Mouse (Mus musculus): Measurements from ENCODE around the gene Gm4767. TPM values are rescaled to one million over a fixed set of nuclear protein-coding genes. Genes with fewer than 3 reads are reported as not detected.

Gm4767 gene
- 6.3 TPM for polyA plus RNA-seq (2017; shearing (Covaris generic))

GRCm38 (mm10) chr10:81811899-81812298 lies at the start of gene Gm4767:
Gm4767 (plus strand) TSS chr10:81812186.

DNA sequence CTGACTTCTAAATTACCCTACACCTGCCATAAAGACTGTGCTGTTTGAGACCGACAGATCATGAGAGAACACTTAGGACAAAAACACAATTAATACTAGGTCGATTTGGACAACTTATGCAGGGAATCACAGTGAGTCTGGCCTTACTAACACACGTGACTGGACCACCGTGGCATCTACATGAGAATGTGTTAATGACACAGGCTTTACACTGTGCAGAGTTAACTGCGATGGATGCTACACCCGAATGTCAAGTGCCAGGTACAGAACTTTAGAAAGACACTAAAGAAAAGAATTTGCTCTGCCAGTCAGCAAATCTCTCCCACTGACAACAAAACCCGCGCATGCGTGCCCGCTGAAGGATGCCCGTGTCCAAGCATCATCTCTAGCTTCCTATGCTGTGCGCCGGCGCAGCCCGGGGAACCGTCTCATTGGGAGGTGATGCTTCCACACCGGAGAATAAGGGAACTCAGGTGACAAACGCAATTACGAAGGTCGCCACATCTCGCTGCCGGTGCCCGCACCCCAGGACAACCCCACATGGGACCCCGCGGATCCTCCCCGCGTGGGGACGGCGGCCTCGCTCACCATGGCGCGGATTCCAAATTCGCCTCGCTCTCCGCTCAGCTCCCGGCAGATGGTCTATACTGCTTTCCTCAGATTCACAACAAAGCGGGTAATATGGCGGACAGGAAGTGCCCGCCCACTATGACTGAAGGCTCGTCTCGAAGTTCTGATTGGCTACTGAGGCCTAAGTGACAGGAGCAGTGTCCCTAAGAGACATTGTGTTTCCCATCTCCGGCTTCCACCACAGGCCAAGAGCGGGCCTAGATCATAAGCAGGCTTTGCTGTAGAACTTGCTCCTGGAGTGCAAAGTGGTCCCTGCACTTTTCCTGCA lies 41.2 kb upstream of the Gm4767 start, which contains the start of gene Gm3055:
TSS of gene Gm3055 (minus strand) at position 656 of the 898 bp plus-strand sequence.

GRCm38 (mm10) chr10:81863409-81864407 lies 51.7 kb downstream of the Gm4767 start, which contains the start of gene Gm32687:
Gm32687 (plus strand) TSS chr10:81863934.

Other genes with a start within 250 kb of the Gm4767 start
- gene Tle2, start 237.6 kb upstream of the Gm4767 start, polyA plus RNA-seq (2017; shearing (Covaris generic)) = 2.0 TPM
- 2.0 TPM for gene Tle6, start 211.1 kb upstream of the Gm4767 start, polyA plus RNA-seq (2017; shearing (Covaris generic))
- 2.8 TPM for gene BC025920, start 205.9 kb upstream of the Gm4767 start, polyA plus RNA-seq (2017; shearing (Covaris generic))
- gene Sirt6, start 184.4 kb upstream of the Gm4767 start, polyA plus RNA-seq (2017; shearing (Covaris generic)) = 19.4 TPM
- 2.4 TPM for gene Ankrd24, start 183.6 kb upstream of the Gm4767 start, polyA plus RNA-seq (2017; shearing (Covaris generic))
- 9.1 TPM for gene Gm10778, start 163.1 kb upstream of the Gm4767 start, polyA plus RNA-seq (2017; shearing (Covaris generic))
- 22.8 TPM for gene Zfp433, start 107.4 kb upstream of the Gm4767 start, polyA plus RNA-seq (2017; shearing (Covaris generic))
- gene Gm3055, start 41.0 kb upstream of the Gm4767 start, polyA plus RNA-seq (2017; shearing (Covaris generic)) = 5.7 TPM
- gene Gm32687, start 51.7 kb downstream of the Gm4767 start, polyA plus RNA-seq (2017; shearing (Covaris generic)) = 7.0 TPM
- gene Zfp781, start 118.3 kb downstream of the Gm4767 start, polyA plus RNA-seq (2017; shearing (Covaris generic)) = 3.7 TPM
- gene Zfp873, start 235.9 kb downstream of the Gm4767 start, polyA plus RNA-seq (2017; shearing (Covaris generic)) = 9.7 TPM